Mouse (Mus musculus) R1 (cell line): ENCODE results near the gene Alox8.

Experiments
- DNase-seq: peaks from one replicate; pipeline ENCODE4 v3.0.0-alpha.2; 2018; ENCODE audit warnings: low read depth, low spot score

Gene Alox8

GRCm38 (mm10) chr11:69180120-69180519 lies 17.5 kb downstream of the Alox8 start:
- DNase-seq = no peak

DNA sequence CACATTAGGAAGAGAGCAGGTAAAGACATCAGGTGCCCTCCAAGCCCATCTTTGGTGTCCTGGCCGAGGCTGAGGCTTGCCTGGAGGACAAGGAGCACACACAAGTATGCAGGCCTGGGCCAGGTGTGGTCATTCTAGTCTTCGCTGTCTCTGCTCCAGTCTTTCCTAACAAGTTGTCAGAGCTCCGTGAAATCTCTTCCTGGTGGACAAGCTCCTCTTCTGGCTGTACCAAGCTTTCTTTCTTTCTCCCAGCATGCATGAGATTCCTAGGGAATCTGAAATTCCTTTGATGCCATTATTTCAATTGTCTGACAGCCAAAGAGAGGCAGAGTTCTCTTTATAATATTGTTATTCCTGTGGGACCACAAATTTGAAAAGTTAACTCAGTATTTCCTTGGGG lies 18.1 kb downstream of the Alox8 start:
- DNase-seq = no peak

GRCm38 (mm10) chr11:69178525-69178924 lies 19.1 kb downstream of the Alox8 start:
- no peak for DNase-seq

DNA sequence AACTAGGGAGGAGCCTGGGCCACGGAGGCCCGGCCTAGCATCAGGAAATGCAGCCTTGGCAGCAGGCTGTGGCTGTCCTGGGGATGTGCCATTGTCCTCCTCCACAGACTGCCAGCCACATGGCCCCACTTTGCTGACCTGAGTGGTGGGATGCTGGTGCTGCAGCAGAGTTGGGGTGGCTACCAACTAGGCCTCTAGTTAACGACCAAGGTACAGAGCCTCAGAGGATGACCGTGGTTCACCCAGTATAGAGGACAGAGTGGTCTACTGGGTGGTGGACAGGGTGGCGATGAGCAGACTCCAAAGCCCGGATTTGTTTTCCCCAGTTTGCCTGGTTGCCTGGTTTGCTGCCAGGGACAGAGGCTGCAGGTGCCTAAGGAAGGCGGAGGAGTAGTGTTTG lies 22.9 kb downstream of the Alox8 start:
- DNase-seq = no peak

DNA sequence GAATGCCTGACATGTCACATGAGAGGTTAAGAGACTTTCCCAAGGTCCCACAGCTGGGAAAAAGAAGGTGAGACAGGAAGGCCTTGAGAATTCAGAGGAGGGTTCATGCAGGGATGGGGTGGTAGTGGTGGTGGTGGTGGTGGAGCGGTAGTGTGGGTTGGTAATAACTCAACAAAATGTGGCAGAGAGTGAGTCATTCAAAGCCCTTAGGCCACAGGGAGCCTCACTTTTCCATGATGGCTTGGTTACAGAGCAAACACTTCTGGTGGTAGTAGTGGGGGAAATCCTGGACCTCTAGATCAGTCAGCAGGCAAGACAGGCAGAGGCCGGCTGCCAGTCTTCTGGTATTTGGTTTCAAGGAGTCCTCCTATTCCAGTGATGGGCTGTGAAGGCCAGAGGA lies 25.0 kb downstream of the Alox8 start:
- DNase-seq = no peak

DNA sequence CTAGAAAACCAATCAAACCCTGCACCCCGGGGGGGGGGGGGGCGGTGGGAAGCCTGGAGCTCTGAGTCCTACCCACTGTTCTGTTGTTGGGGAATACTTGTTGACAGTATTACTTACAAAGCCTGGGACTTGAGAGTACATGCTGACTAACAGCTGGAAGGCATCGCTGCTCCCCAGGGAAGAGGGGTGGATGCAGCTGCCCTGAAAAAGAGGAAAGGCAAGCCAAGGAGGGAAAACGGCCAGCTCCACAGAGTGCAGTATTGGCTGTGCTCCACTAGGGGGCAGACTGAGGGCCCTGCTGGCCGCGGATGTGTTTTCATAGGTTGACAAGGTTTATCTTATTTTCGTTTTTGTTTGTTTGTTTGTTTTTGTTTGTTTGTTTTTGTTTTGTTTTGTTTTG lies 26.0 kb downstream of the Alox8 start:
- DNase-seq = peak; percentile 51

GRCm38 (mm10) chr11:69169313-69169712 lies 28.3 kb downstream of the Alox8 start:
- no peak for DNase-seq

- no peak for DNase-seq
Observed at GRCm38 (mm10) chr11:69156800-69157199, 40.8 kb downstream of the Alox8 start, which contains the start of gene Alox12b. Gene Alox12b (plus strand): TSS chr11:69156989.

GRCm38 (mm10) chr11:69155351-69155750 lies 42.3 kb downstream of the Alox8 start:
- no peak for DNase-seq

GRCm38 (mm10) chr11:69153831-69154230 lies 43.8 kb downstream of the Alox8 start:
- no peak for DNase-seq

DNA sequence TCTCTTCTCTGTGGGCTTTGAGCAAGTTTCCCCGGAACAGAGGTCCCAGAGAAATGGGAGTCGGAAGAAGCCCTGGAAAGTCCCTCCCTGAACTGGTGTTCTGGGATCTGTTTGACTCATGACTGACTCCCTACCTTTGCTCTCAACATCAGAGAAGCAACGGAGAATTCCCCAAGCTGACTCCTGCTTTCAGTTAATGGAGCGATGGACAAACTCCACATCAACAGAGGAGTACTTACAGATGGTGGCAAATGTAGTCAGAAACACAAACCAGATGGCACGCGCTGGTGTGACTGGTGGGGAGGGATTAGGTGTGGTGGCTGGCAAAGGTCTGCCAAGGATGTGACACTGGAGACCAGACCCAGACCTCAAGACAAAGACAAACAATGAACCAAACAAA lies 46.6 kb downstream of the Alox8 start:
- DNase-seq = no peak

GRCm38 (mm10) chr11:69150444-69150843 lies 47.2 kb downstream of the Alox8 start:
- peak; percentile 79 for DNase-seq

- no peak for DNase-seq
Observed at GRCm38 (mm10) chr11:69149728-69150127, 47.9 kb downstream of the Alox8 start.

DNA sequence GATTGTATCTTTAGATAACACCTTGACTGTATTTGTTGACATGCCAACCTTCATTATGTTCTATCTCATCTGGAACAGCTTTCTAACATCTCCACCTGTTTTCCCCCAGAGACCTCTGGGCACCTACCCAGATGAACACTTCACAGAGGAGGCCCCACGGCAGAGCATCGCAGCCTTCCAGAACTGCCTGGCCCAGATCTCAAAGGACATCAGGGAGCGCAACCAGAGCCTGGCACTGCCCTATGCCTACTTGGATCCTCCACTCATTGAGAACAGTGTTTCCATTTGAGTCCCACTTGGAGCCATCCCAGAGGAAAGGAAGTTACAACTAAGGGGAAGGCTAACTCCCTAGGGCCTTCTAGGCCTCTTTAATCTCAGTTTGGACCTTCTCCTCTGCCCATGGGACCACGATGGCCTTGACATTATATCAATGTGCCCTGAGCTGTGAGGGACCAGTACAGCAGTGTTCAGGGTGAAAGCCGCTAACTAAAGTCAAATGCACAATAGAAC lies 49.1 kb downstream of the Alox8 start:
- DNase-seq = no peak

- no peak for DNase-seq
Observed at GRCm38 (mm10) chr11:69147546-69147945, 50.1 kb downstream of the Alox8 start.

DNA sequence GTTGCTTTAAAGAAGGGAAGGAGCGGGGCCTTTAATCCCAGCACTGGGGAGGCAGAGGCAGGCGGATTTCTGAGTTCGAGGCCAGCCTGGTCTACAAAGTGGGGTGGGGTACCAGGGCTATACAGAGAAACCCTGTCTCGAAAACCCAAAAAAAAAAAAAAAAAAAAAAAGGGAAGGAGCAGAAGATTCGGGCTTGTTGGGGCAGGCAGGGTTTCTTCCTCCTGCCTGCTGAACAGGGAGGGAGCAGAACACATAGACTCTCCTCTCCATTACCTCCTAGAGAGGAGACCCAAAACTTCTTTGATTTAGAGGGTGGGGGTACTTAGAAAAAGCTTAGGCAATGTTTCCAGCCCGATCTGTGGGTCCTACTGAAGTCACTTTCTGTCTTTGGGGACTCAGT lies 62.3 kb downstream of the Alox8 start:
- DNase-seq = no peak

DNA sequence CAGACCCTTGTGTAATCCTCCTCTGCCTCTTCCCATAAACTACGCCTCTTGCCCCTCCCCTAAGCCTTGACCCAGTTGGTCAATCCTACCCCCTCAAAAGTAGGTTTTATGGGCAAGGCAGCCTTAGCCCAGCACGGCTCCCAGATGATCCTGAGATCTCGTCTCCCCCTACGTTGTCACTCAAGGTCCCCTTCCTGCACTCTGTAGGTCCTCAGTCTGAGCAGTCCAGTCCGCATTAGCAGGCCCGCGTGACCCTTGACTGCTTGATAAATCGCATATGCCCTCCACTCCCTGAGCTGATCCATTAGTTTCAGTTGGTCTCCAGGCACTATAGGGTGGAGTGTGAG lies 63.0 kb downstream of the Alox8 start:
- DNase-seq = no peak
